Mouse (Mus musculus) ovary, postnatal 14 days (tissue): ENCODE results near the gene Dnajc7.

ENCODE experiments used
- DNase-seq: peaks from one replicate; pipeline ENCODE4 v3.0.0; 2022; ENCODE audit warnings: low spot score

Gene Dnajc7

GRCm38 (mm10) chr11:100579116-100579799 lies 40.7 kb downstream of the Dnajc7 start:
- DNase-seq, result no peak

- DNase-seq, result no peak
Measured at GRCm38 (mm10) chr11:100577852-100578599, 41.9 kb downstream of the Dnajc7 start.

GRCm38 (mm10) chr11:100576256-100576655 lies 43.7 kb downstream of the Dnajc7 start:
- DNase-seq, result no peak

- no peak for DNase-seq
Measured at GRCm38 (mm10) chr11:100575484-100575855, 44.5 kb downstream of the Dnajc7 start.

- peak; percentile 66 for DNase-seq
Measured at GRCm38 (mm10) chr11:100574708-100575483, 45.1 kb downstream of the Dnajc7 start, which contains the start of gene Cnp. Gene Cnp (plus strand): TSS chr11:100574904.

GRCm38 (mm10) chr11:100574188-100574587 lies 45.8 kb downstream of the Dnajc7 start:
- DNase-seq, result no peak

- DNase-seq, result no peak
Measured at GRCm38 (mm10) chr11:100571202-100571567, 48.8 kb downstream of the Dnajc7 start.

- DNase-seq, result peak; percentile 81
Measured at GRCm38 (mm10) chr11:100570430-100571201, 49.4 kb downstream of the Dnajc7 start.

GRCm38 (mm10) chr11:100569789-100570188 lies 50.2 kb downstream of the Dnajc7 start:
- no peak for DNase-seq

GRCm38 (mm10) chr11:100568692-100569091 lies 51.3 kb downstream of the Dnajc7 start:
- no peak for DNase-seq

- DNase-seq, result no peak
Measured at GRCm38 (mm10) chr11:100567815-100568245, 52.1 kb downstream of the Dnajc7 start.

GRCm38 (mm10) chr11:100567229-100567628 lies 52.7 kb downstream of the Dnajc7 start:
- DNase-seq, result no peak

GRCm38 (mm10) chr11:100564703-100565102 lies 55.3 kb downstream of the Dnajc7 start:
- no peak for DNase-seq

GRCm38 (mm10) chr11:100564297-100564696 lies 55.7 kb downstream of the Dnajc7 start:
- no peak for DNase-seq

GRCm38 (mm10) chr11:100561748-100562147 lies 58.2 kb downstream of the Dnajc7 start:
- DNase-seq, result no peak

GRCm38 (mm10) chr11:100559476-100559875 lies 60.5 kb downstream of the Dnajc7 start:
- DNase-seq, result no peak

- no peak for DNase-seq
Measured at GRCm38 (mm10) chr11:100557563-100557962, 62.4 kb downstream of the Dnajc7 start.

- peak; percentile 45 for DNase-seq
Measured at GRCm38 (mm10) chr11:100555583-100555982, 64.4 kb downstream of the Dnajc7 start.

GRCm38 (mm10) chr11:100552842-100553241 lies 67.1 kb downstream of the Dnajc7 start:
- no peak for DNase-seq

GRCm38 (mm10) chr11:100550101-100550500 lies 69.9 kb downstream of the Dnajc7 start:
- DNase-seq, result no peak

GRCm38 (mm10) chr11:100549466-100549865 lies 70.5 kb downstream of the Dnajc7 start:
- DNase-seq, result no peak

GRCm38 (mm10) chr11:100548141-100548540 lies 71.8 kb downstream of the Dnajc7 start:
- no peak for DNase-seq
